Mouse (Mus musculus) adrenal gland, postnatal 25 days (tissue): ENCODE results near the gene Crk. TPM values are rescaled to one million over a fixed set of nuclear protein-coding genes. Genes with fewer than 3 reads are reported as not detected.

Experiments used
- DNase-seq: peaks from one replicate; pipeline ENCODE4 v3.0.0; 2021; ENCODE audit warnings: mixed read lengths
- total RNA-seq: library from RNA; stranded (reverse); gene quantifications from 2 replicates; pipeline ENCODE4 v1.2.3, GENCODE M21; 2021

Gene Crk
- total RNA-seq, 1 experiment from 2014 or later: 112 TPM

DNA sequence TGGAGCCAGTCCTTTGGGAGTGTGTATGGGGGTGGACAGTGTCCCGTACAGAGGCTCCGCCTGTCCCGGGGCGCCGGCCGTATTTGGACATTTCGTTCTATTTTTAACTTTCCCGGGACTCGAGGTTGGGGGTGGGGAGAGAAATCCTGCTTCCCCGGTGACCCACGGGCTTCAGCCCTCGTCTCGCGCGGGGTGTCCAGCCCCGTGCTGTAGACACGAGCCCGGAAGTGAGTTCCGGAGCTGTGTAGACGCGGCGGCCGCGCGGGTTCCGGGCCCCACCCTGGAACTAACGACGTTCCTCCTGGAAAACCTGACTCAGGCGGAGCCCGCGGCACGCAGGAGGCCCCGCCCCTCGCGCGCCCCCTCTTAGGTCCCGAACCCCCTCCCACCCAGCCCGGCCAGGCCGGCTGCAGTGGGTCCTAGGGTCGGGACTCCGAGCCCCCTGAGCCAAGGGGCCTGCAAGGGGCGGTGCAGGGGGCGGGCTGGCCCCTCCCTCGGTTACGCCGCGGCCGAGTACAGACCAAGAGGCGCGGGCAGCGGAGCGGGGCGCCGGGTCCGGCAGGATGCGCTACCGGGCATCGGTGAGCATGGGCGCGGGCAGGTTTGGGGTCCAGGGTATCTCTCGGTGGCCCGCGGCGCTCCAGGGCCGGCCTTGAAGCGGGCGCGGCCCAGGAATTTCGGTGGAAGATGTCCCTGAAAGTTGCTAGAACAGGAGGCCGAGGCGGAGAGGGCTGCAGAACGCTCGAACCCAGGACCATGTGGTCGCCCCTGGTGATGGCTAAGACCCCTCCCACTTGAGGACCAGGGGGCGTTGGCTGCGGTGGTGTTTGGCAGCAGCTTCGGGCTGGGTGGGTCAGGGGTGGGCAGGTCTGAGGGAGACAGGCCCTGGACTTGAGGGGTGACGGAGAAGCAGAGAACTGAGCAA lies 23.2 kb upstream of the Crk start:
- DNase-seq: peak; percentile 78

DNA sequence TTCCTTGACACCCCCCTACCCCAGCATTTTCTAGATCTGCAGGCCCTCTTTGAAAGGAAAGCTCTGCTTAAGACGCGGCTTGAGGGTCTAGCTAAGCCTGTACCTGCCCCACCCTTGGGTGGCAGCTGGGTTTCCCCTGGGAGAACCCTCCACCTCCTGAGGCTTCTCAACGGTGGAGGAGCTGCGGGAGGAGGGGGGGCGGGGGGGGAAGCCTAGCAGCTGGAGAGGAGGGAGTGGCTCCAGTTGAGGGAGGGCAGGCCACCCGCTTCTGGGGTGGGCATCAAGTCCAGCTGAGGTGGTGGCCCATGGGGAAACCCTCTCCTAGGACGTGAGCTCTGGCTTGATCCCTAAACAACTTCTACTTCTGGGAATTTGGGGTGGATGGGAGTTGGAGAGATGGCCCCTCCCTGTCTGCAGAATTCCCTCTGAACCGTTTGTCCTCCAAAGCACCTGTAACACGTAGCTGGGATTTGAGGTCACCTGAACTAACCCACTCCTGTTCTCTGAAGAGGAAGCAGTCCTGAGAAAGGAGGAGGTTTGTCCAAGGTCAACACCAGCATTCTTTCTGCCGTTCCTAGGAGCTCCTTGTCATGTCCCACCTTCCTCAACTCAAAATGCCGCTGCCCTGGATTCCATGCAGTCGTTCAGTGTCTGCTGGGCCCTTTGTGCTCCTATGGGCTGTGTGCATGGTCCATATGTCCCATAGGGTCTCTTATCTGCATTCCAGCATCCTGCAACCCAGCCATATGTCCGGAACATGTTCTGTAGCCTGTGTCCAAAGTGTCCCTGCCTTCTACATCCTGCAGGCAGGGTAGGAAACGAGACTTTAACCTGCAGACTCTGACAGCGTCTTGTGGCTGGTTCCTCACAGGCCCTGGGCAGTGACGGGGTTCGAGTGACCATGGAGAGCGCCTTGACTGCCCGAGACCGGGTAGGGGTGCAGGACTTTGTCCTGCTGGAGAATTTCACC lies 22.2 kb upstream of the Crk start:
- DNase-seq: no peak

DNA sequence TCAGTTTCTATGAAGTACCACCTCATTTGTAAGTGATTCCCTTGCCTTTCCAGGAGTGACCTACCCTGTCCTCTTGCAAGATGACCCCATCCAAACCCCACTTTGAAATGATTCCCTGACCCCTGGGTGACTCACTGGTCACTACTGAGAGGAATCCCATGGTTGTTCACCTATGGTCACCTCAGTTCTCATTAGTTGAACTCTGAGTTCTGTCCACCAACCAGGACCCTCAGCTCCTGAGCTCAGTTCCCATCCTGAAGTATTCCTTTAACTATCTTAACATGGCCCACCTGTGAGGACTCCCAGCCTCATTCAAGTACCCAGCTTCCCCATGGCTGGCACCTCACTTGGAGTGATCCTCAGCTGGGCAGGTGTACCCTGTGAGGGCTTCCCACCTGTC lies 21.2 kb upstream of the Crk start:
- no peak for DNase-seq

DNA sequence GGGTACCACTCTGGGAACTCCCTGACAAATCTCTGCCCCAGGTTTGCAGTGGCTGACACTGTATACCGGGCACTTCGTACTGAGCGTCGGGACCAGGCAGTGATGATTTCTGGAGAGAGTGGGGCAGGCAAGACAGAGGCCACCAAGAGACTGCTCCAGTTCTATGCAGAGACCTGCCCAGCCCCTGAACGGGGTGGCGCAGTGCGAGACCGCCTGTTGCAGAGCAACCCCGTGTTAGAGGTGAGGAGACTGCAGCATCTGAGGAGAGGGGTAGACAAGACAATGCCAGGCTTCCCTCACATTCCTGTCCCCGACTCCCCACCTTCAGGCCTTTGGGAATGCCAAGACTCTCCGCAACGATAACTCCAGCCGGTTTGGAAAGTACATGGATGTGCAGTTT lies 20.7 kb upstream of the Crk start:
- no peak for DNase-seq

DNA sequence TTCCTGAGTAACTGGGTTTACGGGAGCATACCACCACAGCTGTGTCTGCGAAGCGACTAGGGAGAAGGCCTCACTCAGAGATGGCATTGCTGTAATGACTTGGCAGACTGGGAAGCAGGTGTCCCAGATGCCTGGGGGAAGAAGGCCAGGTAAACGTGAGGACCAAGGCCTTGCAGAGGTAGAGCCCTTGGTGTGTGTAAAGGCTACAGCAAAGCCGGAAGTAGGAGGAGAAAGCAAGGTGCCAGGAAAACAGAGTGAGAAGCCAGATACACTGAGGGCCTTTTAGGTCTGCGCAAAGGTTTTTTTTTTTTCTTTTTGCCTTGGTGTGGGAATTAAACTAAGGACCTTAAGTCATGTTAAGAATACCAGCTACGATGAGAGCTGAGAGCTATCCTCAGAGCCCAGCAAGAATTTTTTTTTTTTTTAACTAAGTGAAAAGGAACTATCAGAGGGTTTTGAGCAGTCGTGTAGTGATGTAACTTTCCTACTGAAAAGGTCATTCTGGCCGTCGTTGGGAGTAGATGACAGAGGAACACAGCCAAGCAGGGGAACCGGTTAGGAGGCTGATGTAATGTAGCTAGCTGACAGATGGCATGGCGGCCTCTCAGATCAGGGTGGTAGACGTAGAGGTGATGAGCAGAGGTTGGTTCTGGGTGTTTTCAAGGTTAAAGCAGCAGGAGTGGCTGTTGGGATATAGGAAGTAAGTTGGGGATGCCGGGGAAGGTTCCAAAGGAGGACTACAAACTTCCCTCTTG lies 19.9 kb upstream of the Crk start:
- DNase-seq: no peak

DNA sequence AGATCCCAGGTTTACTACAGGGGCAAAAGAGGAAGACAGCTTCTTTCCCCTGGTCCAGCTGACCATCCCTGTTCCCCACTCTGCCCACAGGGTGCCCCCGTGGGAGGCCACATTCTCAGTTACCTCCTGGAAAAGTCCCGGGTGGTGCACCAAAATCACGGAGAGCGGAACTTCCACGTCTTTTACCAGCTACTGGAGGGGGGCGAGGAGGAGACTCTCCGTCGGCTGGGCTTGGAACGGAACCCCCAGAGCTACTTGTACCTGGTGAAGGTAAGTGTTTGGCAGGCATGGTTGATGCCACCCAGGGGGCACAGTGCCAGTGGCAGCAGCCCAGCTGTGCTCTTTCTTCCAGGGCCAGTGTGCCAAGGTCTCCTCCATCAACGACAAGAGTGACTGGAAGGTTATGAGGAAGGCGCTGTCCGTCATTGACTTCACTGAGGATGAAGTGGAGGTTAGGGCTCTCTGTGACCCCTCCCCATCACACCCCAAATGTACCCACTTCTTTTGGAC lies 18.9 kb upstream of the Crk start:
- DNase-seq: peak; percentile 47

DNA sequence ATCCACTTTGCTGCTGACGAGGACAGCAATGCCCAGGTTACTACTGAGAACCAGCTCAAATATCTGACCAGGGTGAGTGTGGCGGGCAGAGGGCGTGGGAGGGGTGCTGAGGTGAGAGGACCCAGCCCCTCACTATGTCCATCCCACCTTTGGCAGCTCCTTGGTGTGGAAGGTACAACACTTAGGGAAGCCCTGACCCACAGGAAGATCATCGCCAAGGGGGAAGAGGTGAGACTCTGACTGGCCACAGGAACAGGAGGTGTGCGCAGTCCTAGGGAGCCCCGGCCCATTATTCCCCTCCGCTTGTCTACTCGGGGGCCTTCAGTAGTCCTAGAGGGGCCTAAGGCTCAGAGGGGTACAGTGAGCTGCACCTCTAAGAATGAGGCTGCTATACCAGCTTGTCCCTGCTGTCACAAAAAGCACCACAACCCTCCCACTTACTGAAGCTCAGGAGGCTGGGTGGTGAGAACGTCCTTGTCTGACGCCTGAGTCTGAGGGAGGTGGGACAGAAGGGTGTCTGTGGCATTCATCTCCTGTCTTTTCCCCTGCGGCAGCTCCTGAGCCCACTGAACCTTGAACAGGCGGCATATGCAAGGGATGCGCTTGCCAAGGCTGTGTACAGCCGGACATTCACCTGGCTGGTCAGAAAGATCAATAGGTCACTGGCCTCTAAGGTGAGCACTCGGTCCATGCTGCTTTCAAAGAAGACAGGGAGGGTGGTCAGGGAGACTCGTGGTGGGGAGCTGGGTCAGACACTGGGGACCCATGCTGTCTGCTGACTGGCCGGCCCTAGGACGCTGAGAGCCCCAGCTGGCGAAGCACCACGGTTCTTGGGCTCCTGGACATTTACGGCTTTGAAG lies 17.9 kb upstream of the Crk start:
- no peak for DNase-seq

DNA sequence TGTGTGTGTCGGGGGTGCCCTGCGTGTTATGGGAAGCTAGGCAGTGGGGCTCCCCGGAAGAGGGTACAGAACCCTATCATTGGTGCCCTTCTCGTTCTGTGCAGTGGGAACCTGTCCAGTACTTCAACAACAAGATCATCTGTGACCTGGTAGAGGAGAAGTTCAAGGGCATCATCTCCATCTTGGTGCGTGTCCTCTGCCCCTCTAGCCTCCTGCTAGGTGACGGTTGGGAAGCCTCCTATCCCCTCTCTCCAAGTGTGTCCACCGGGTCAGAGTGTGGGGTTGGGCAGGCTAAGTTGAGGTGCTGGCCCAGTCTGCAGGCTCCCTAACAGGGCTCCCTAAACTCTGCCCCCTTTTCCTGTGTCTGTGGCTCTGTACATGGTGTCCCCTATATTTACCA lies 16.9 kb upstream of the Crk start:
- no peak for DNase-seq

DNA sequence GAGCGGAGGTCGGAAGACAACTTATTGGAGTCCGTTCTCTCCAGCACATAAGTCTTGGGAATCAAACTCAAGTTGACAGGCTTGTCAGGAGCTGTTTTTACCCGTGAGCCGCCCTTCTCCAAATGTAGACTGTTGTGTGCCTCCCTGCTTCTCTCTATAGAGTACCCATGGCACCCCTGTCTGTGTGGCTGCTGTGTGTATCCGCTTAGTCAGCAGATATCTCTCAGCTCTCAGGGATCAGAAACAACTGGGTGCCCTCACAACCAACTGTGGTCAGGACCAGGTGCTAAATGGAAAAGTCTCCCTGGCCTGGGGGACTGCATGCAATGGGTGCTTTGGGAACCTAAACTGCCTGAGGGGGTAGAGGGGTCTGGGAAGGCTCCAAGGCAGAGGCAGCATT lies 12.8 kb upstream of the Crk start:
- DNase-seq: no peak

DNA sequence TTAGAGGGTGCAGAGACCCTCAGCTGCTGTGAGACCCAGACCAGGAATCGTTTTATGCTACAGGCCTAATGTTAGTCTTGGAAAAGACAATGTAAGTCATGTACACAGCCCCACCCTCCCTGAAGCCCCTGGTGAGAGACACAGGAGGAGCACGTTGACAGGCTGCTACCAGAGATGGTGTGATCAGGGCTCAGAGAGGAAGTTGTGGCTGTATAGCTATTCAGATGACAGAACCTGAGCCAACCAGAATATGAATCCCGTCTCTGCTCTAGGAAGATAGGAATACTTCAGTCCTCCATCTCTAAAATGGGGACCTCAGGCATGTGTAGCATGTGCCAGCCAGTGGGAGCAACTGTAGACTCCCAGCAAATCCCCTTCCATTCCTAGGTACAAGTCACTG lies 10.4 kb upstream of the Crk start:
- no peak for DNase-seq

DNA sequence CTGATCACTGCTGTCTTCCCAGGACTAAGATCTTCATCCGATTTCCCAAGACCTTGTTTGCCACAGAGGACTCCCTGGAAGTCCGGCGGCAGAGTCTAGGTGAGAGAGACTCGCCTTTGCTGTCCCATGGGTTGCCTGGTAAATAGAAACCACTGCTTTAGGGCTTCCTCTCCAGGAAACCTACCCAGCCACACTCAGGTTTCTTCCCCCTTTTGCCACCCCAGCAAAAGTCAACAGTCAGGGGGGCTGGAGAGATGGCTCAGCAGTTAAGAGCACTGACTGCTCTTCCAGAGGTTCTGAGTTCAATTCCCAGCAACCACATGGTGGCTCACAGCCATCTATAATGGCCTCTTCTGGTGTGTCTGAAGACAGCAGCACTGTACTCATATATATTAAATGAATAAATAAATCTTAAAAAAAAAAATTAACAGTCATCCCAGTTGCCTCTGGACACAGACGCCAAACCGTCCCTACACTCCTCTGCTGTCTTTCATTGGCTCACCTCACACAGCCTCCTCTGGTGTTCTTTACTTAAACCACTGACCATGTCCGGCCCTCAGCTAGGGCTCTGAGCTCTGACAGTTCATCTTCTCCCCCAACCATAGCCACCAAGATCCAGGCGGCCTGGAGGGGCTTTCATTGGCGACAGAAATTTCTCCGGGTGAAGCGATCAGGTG lies 9.7 kb upstream of the Crk start:
- DNase-seq: no peak

DNA sequence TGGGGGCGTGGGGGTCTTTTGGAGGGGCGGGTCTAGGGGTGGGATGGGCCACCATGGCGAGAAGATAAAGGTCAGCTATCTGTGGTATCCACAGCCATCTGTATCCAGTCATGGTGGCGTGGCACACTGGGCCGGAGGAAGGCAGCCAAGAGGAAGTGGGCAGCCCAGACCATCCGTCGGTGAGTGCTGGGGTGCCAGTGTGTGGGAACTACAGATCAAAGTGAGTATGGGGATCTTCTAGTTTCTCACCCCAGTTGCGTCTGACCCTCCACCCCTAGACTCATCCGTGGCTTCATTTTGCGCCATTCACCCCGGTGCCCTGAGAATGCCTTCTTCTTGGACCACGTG lies 9.2 kb upstream of the Crk start:
- no peak for DNase-seq

DNA sequence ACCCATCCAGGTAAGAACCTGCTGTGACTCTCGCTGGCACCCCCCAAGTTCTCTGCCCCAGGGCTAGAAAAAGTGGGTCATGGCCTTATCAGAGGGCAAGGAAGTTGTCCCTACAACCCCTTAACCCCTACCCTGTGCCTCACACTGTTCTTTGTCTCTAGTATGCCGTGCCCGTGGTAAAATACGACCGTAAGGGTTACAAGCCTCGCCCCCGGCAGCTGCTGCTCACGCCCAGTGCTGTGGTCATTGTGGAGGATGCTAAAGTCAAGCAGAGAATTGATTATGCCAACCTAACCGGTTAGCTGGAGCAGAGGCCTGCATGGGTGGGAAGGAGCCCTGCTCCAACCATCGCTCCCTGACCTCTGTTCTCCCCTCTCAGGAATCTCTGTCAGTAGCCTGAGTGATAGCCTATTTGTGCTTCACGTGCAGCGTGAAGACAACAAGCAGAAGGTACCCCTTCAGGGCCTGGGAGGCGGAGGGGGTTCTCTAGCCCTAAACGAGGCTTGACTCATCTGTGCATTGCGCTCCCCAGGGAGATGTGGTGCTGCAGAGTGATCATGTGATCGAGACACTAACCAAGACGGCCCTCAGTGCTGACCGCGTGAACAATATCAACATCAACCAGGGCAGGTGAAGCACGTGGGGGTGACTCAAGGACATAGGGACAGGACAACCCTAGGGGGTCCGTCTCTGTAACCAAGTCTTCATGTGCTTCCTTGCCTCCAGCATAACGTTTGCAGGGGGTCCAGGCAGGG lies 7.5 kb upstream of the Crk start:
- DNase-seq: no peak

DNA sequence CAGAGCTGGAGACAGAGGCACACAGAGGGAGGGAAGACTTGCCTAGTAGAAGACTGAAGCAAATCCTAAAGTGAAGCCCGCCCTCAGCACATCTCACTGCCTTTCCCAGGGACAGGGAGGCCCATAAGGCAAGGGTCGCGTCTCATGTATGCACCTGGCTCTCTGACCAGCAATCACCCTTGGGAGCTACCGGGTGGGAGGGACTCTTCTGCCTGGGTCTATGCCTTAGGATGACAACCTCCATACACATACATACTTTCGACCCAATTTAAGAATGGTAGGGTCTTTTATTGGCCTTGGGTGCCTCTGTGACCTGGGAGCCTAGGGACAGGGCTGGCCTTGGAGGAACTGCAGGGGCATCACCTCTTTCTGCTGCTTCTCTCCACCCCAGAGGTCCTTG lies 5.6 kb upstream of the Crk start:
- no peak for DNase-seq

DNA sequence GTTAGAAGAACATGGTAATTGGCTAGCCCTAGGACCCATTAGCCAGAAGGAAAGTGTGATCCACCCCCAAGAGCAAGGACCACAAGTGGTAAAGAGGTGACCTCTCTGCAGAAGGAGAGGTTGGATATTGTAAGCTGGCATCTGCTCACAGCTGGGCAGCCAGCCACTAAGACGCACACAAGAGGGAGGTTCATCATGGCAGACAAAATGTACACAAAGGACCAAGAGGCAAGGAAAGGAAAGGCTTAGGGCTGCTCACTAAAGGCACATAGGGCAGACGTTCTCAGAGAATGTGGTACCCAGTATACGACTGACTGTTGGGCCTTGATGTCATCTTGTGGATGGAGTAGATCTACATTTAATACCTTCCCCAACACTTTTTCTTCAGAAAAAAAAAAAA lies 4.2 kb upstream of the Crk start:
- no peak for DNase-seq

DNA sequence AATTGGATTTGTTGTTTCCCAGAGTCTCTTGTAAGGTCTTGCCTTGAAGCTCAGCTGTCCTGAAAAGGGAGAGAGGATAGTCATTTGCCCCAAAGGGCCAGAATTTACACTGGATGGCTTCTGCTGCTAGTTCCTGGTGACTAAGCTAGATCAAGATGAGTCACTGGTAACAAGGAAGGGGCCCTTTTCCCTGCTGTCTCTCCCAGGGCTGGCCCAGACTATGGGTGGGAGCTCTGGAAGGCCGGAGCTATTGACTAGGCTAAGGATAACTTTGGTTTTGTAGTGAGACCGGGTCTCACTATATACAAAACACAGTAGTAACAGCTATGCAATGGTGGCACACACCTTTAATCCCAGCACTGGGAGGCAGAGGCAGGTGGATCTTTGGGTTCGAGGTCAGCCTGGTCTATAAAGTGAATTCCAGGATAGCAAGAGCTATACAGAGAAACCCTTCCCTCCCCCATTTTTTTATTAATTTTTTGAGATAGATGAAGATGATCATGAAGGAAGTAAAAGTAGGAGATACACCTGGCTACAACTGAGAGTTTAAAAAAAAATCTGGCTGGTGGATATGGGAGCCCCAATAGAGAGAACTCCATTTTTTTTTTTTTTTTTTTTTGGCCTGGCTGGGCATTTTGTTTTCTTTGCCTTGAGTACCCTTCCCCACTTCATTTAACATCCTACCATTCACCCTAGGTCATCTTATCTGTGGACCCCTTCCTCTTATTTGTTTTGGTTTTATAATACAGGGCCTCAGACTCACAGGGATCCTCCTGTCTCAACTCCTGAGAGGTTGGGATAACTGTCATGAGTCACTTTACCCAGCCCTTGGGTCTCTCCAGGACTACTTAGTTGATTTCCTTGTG lies 945 bp upstream of the Crk start:
- no peak for DNase-seq

DNA sequence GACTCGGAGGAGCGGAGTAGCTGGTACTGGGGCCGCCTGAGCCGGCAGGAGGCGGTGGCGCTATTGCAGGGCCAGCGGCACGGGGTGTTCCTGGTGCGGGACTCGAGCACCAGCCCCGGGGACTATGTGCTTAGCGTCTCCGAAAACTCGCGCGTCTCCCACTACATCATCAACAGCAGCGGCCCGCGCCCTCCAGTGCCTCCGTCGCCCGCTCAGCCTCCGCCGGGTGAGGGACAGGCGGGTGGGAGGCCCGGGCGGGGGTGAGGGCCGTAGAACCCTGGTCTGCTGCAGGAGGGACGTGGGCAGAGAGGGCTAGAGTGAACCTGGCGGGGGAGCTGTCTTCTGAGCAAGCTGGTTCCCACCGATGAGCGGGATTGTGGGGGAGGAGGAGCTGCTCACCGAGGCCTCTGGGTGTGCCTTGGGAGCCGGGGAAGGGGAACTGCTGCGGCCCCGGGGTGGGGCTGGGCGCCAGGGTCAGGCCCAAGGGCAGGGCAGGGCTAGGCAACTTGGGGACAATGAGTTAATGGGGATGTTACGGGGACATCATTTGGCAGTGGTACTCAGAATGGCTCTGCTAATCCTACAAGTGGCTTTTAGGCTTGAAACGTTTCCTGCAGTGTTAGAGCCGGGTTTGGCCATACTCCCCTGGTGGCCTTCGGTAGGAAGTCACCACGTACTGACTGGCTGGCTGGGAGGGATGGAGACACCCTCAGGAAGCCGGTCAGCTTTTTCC lies 546 bp downstream of the Crk start:
- DNase-seq: peak; percentile 62

DNA sequence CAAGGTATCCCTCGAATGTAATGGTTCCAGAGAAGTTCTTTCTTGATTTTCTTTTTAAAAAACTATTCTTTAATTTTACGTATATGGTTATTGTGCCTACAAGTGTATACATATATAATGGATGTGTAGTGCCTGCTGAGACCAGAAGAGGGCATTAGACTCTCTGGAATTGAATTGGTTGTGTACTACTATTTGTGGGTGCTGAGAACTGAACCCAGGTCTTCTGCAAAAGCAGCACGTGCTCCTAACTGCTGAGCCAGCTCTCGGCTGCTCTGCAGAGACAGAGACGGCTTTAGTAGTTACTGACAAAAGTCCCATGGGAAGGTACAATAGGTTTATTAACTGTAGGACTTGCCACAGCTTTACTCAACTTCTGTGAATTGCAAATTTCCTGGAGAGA lies 5.4 kb downstream of the Crk start:
- DNase-seq: no peak
